Mouse (Mus musculus): ENCODE results near the gene Cntnap2. TPM values are rescaled to one million over a fixed set of nuclear protein-coding genes. Genes with fewer than 3 reads are reported as not detected.

Gene Cntnap2
- polyA plus RNA-seq, 1 experiment from 2014 or later, result 27.2 TPM

DNA sequence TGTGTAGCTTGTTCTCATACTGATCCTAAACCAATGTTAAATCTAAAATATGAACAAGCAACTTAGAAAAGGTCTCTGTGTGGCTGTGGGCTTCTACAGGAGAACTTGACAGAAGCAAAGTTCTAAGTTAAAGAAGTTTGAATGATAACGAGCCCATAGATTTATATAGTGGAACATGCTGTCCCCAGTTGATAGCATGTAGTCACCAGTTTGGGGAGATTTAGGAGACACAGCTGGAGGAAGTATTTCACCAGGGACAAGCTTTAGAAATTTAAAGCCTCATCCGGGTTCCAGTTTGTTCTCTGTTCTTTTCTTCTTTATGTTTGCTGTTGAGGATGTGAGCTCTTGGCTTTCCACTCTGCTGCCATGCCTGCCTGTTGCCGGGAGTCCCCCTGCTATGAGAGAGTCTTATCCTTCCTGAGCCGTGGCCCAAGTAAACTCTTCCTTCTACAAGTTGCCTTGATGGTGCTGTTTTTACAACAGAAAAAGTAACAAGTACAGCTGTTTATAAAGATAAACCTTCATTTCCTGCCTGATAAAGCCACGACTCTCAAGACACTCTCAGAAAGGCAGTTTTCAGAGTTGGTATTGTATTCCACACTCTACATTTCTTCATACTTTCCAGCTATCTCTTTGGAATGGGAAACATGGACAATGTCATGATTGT, 2264.1 kb downstream of the Cntnap2 start:
- H3K9me3 ChIP-seq, result no peaks in the 10 kb centered on the region
- H3K27ac ChIP-seq, result no peak overlapping the region
- no peaks in the 10 kb centered on the region for H3K27me3 ChIP-seq (replicated peaks)
- 73% methylated on average over 5 of the region's 5 CpGs for WGBS
- no peaks in the 10 kb centered on the region for H3K36me3 ChIP-seq
- H3K9ac ChIP-seq, result no peak overlapping the region
- no peak for ATAC-seq (ENCODE audit: low FRiP score, low read depth)
- H3K4me2 ChIP-seq (replicated peaks), result no peak overlapping the region
- H3K4me3 ChIP-seq, result no peak overlapping the region
- 0 out of 2 replicates have a peak, but pooled peaks cover 5% of the 10 kb centered on the region for H3K4me1 ChIP-seq

DNA sequence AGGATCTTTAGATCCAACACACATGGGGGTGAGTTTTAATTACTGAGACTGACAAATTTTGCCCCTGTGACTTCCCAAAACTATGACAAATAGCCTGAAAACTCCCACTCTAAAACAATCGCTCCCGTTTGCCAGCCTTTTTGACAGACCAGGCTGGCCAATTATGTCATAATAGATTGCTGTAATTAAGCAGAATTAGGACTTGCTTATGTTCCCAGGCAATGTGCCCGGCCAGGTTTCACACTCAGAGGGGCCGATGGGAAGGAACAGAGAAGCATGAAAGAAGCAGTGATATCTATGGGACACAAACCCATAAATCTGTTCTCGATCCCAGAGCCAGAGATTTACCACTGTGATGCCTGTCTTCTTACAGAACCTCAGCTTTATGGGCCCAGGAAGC, 2264.7 kb downstream of the Cntnap2 start:
- H3K36me3 ChIP-seq, result no peaks in the 10 kb centered on the region
- ATAC-seq (ENCODE audit: low FRiP score, low read depth), result no peak
- H3K9me3 ChIP-seq, result no peaks in the 10 kb centered on the region
- H3K9ac ChIP-seq, result no peak overlapping the region
- no peak overlapping the region for H3K4me3 ChIP-seq
- 0 out of 2 replicates have a peak, but pooled peaks cover 1% of the 10 kb centered on the region for H3K4me1 ChIP-seq
- H3K27ac ChIP-seq, result no peak overlapping the region
- WGBS, result 51% methylated on average over 5 of the region's 5 CpGs
- no peaks in the 10 kb centered on the region for H3K27me3 ChIP-seq (replicated peaks)
- no peak overlapping the region for H3K4me2 ChIP-seq (replicated peaks)

DNA sequence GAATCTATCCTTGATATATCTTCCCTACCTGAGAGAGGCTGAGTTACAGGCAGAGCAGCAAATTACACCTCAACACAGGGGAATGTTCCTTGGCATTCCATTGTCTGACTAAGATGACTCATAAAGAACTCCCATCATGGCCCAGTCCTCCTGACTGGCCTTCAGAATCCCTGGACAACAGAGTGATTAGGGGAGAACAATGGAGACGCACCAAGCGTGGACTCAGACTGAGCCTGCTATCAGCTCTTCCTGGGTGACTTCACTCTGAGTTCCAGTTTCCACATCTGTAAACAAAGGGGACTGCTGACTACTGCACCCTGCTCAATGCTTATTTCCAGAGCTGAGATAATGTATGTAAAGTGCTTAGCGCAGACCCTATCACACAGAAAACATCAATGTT, 2269.1 kb downstream of the Cntnap2 start:
- H3K4me2 ChIP-seq (replicated peaks), result no peak overlapping the region
- H3K4me3 ChIP-seq, result no peak overlapping the region
- ATAC-seq (ENCODE audit: low FRiP score, low read depth), result no peak
- no peak overlapping the region for H3K27ac ChIP-seq
- H3K27me3 ChIP-seq (replicated peaks), result no peaks in the 10 kb centered on the region
- WGBS, result 83% methylated on average over 3 of the region's 3 CpGs
- H3K9me3 ChIP-seq, result no peaks in the 10 kb centered on the region
- no peaks in the 10 kb centered on the region for H3K4me1 ChIP-seq
- no peak overlapping the region for H3K9ac ChIP-seq
- no peaks in the 10 kb centered on the region for H3K36me3 ChIP-seq

DNA sequence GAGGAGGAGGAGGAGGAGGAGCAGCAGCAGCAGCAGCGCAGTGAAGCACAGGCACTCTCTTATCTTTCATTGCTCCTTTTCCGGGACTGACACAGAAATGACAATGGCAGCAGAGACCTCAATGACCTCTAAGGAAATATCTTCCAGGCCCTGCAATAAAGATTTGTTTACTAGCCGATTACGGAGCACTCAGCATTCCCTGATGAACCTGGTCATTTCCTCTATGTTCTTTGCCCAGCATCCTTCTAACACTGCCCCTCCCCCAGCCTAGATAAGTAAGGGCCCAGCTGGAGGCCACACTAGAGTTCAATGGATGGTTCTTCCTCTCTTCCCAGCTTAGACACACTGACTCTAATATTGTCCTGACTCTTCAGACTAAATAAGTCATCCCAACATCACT, 2270.1 kb downstream of the Cntnap2 start:
- 22% methylated on average over 4 of the region's 4 CpGs for WGBS
- no peak overlapping the region for H3K4me3 ChIP-seq
- ATAC-seq (ENCODE audit: low FRiP score, low read depth), result no peak

DNA sequence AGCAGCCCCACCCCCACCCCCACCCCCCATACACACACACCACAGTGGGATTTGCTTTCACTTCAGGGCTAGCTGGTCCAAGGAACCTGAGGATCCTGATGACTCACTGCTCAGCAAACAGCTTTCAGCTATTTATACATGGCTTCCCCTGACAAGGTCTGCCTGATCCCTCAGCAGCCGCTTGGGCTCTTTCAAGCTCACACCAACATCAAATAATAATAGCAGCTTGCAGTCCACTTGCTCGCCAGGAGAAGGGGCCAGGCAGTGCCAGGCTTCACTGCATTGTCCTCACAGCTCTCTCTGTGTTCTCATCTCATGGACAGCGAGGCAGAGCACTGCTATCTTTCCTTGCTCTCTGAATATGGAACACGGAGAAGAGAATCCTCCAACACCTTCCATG, 2273.9 kb downstream of the Cntnap2 start:
- no peaks in the 10 kb centered on the region for H3K9me3 ChIP-seq
- no peak overlapping the region for H3K4me2 ChIP-seq (replicated peaks)
- 61% methylated on average over 4 of the region's 4 CpGs for WGBS
- H3K4me1 ChIP-seq, result no peaks in the 10 kb centered on the region
- H3K36me3 ChIP-seq, result no peaks in the 10 kb centered on the region
- no peak overlapping the region for H3K9ac ChIP-seq
- ATAC-seq (ENCODE audit: low FRiP score, low read depth), result no peak
- no peak overlapping the region for H3K4me3 ChIP-seq
- H3K27me3 ChIP-seq (replicated peaks), result no peaks in the 10 kb centered on the region
- H3K27ac ChIP-seq, result no peak overlapping the region

More for the DNA sequence above, 2270.1 kb downstream of the Cntnap2 start:
- Histone ChIP-seq H3K36me3 (no peaks in the 10 kb centered on the region), H3K9me3 (no peaks in the 10 kb centered on the region), H3K9ac (no peak overlapping the region), H3K27me3 (replicated peaks) (no peaks in the 10 kb centered on the region), H3K4me1 (no peaks in the 10 kb centered on the region), H3K4me2 (replicated peaks) (no peak overlapping the region), H3K27ac (no peak overlapping the region)

DNA sequence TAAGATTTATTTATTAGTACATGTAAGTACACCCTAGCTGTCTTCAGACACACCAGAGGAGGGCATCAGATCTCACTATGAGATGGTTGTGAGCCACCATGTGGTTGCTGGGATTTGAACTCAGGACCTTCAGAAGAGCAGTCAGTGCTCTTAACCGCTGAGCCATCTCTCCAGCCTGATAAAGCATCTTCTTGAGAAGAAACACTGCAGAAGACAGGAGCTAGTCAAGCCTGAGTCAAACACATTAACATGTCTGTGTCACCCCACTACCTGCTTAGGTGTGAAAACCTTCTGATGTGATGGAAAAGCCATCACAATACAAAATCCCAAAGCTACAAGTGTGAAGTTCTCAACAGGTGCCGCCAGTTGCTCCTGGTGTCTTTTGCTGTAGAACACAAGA, 2275.2 kb downstream of the Cntnap2 start:
- H3K4me3 ChIP-seq, result no peak overlapping the region
- 91% methylated on average over 2 of the region's 2 CpGs for WGBS
- H3K27me3 ChIP-seq (replicated peaks), result no peaks in the 10 kb centered on the region
- H3K9me3 ChIP-seq, result no peaks in the 10 kb centered on the region
- ATAC-seq (ENCODE audit: low FRiP score, low read depth), result no peak
- H3K27ac ChIP-seq, result no peak overlapping the region
- H3K4me1 ChIP-seq, result no peaks in the 10 kb centered on the region
- no peak overlapping the region for H3K4me2 ChIP-seq (replicated peaks)
- no peaks in the 10 kb centered on the region for H3K36me3 ChIP-seq
- no peak overlapping the region for H3K9ac ChIP-seq

DNA sequence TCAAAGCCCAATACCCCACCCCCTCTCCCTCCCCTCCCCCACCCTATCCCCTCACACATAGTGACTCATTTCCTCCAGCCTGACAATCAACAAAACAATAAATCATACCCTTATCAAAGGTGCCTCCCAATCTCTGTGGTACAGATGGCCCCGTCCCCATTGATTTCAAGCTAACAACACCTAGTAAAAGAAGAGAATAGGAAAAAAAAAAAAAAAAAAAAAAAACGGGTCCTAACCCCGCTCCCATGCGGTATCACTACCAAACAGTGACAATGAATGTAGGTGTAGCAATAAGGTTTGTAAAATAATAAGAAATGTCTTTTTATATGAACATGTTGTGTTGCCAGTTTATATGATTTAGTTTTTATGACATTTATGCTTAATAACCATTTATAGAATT, 2278.1 kb downstream of the Cntnap2 start:
- Histone ChIP-seq H3K27ac (no peak overlapping the region), H3K9me3 (no peaks in the 10 kb centered on the region), H3K4me1 (no peaks in the 10 kb centered on the region), H3K4me2 (replicated peaks) (no peak overlapping the region), H3K9ac (no peak overlapping the region), H3K27me3 (replicated peaks) (no peaks in the 10 kb centered on the region), H3K4me3 (no peak overlapping the region), H3K36me3 (no peaks in the 10 kb centered on the region)
- ATAC-seq (ENCODE audit: low FRiP score, low read depth), result no peak
- 78% methylated on average over 4 of the region's 4 CpGs for WGBS

DNA sequence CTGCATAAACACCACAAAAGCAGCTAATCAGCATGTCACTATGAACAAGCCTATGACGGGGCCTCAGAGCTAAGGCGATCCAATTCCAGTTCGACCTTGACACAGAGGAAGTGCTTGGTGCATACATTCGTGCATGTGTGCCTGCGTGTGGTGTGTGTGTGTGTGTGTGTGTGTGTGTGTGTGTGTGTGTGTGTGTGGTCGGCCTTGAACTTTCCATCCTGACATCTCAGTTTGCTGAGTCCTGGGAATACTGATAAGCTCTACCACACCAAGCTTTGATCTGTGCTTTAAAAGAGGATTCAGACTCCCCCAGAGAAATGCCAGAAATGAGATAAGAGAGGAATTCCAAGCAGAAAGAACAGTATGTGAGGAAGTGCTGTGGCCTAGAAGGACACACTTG, 2279.0 kb downstream of the Cntnap2 start:
- Histone ChIP-seq H3K36me3 (no peaks in the 10 kb centered on the region), H3K4me1 (no peaks in the 10 kb centered on the region), H3K27me3 (replicated peaks) (no peaks in the 10 kb centered on the region), H3K9ac (no peak overlapping the region), H3K4me3 (no peak overlapping the region), H3K4me2 (replicated peaks) (no peak overlapping the region), H3K9me3 (no peaks in the 10 kb centered on the region), H3K27ac (no peak overlapping the region)
- WGBS, result 78% methylated on average over 6 of the region's 6 CpGs
- ATAC-seq (ENCODE audit: low FRiP score, low read depth), result no peak

DNA sequence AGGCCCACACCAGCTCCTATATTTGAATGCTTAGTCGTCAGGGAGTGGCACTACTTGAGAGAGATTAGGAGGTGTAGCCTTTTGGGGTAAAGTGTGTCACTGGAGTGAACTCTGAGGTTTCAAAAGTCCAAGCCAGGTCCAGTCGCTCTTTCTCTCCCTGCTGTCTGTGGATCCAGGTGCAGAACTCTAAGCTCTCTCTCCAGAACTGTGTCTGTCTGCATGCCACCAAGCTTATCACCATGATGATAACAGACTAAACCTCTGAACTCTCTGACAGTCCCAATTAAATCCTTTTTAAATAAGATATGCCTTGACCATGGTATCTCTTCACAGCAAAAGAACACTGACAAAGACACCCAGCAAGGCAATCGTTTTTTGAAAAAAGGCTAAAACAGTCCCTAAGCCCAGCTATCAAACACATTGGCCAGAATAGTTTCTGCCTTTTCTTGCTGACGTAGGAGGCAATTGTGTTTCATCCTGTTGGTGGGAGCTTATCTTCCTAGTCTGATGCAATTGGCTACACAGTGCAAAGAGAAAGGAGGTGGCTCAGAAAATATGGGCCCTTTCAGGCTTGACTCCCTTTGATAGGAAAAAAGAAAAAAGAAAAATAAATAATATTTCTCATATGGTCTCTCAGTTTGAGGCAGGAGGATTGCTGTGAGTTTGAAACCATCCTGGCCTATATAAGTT, 2281.8 kb downstream of the Cntnap2 start:
- Histone ChIP-seq H3K36me3 (no peaks in the 10 kb centered on the region), H3K4me2 (replicated peaks) (no peak overlapping the region), H3K4me3 (no peak overlapping the region), H3K27me3 (replicated peaks) (no peaks in the 10 kb centered on the region), H3K4me1 (no peaks in the 10 kb centered on the region), H3K9me3 (no peaks in the 10 kb centered on the region), H3K27ac (no peak overlapping the region), H3K9ac (no peak overlapping the region)
- ATAC-seq (ENCODE audit: low FRiP score, low read depth), result no peak
- WGBS, result 77% methylated on average over 4 of the region's 4 CpGs

DNA sequence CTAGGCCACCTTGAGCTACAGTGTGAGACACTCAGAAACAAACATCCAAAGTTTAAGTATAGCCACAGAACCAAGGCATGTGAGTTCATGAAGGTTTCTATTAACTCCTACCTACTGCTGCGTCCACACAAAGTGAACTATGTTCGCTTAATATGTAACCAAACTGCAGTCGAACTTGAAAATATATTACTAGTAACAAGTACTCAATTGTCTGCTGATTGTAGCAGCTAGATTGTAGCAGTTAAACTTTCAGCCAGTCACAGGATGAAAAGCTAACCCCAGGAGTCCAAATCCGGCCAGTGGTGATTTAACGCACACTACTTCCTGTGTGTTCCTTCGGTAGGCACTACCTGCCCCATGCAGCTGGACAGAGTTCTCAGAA, 2282.3 kb downstream of the Cntnap2 start:
- no peak overlapping the region for H3K4me2 ChIP-seq (replicated peaks)
- no peak for ATAC-seq (ENCODE audit: low FRiP score, low read depth)
- no peak overlapping the region for H3K4me3 ChIP-seq
- H3K27ac ChIP-seq, result no peak overlapping the region
- no peak overlapping the region for H3K9ac ChIP-seq
- H3K27me3 ChIP-seq (replicated peaks), result no peaks in the 10 kb centered on the region
- H3K36me3 ChIP-seq, result no peaks in the 10 kb centered on the region
- no peaks in the 10 kb centered on the region for H3K9me3 ChIP-seq
- H3K4me1 ChIP-seq, result no peaks in the 10 kb centered on the region
- 44% methylated on average over 6 of the region's 6 CpGs for WGBS

DNA sequence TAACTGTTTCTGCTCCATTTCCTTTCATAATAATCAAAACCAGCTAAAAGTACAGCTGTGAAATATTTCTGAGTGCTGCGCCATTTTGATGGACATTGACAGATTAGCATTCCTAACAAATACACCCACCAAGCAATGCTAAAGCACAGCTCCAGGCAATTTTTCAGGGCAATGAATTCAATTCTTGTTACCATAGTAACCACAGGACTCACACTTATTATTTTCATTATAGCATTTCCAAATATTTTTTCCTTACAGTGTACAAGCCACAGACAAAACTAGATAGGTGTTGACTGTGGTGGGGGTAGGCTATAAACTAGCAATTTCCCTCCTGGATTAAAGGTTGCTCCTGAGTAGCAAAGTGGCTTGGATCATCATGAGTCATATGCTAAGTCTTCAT, 2284.1 kb downstream of the Cntnap2 start:
- Histone ChIP-seq H3K4me2 (replicated peaks) (no peak overlapping the region), H3K4me3 (no peak overlapping the region), H3K27ac (no peak overlapping the region), H3K36me3 (no peaks in the 10 kb centered on the region), H3K9me3 (no peaks in the 10 kb centered on the region), H3K9ac (no peak overlapping the region), H3K27me3 (replicated peaks) (no peaks in the 10 kb centered on the region), H3K4me1 (no peaks in the 10 kb centered on the region)
- no peak for ATAC-seq (ENCODE audit: low FRiP score, low read depth)
- WGBS, result 83% methylated on average over 1 of the region's 1 CpGs

DNA sequence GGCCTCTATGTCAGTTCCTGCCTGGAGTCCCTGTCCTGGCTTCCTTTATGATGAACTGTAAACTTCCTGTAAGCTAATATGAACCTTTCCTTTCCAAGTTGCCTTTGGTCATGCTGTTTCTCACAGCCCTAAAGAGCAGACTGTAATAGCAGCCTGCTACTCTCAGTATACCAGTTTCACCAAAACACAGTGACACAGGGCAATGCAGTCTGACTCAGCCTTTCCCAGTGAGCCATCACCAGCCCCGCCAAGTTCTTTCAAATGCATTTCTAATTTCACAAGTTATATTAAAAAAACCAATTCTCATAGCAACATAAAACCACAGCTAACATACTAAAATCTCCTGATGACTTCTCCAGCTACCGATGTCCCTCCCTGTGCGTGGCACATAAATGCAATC, 2285.5 kb downstream of the Cntnap2 start:
- H3K4me1 ChIP-seq, result no peaks in the 10 kb centered on the region
- no peaks in the 10 kb centered on the region for H3K9me3 ChIP-seq
- H3K4me2 ChIP-seq (replicated peaks), result no peak overlapping the region
- no peaks in the 10 kb centered on the region for H3K27me3 ChIP-seq (replicated peaks)
- no peak overlapping the region for H3K9ac ChIP-seq
- no peak for ATAC-seq (ENCODE audit: low FRiP score, low read depth)
- H3K4me3 ChIP-seq, result no peak overlapping the region
- WGBS, result 87% methylated on average over 3 of the region's 3 CpGs
- H3K27ac ChIP-seq, result no peak overlapping the region
- H3K36me3 ChIP-seq, result no peaks in the 10 kb centered on the region

DNA sequence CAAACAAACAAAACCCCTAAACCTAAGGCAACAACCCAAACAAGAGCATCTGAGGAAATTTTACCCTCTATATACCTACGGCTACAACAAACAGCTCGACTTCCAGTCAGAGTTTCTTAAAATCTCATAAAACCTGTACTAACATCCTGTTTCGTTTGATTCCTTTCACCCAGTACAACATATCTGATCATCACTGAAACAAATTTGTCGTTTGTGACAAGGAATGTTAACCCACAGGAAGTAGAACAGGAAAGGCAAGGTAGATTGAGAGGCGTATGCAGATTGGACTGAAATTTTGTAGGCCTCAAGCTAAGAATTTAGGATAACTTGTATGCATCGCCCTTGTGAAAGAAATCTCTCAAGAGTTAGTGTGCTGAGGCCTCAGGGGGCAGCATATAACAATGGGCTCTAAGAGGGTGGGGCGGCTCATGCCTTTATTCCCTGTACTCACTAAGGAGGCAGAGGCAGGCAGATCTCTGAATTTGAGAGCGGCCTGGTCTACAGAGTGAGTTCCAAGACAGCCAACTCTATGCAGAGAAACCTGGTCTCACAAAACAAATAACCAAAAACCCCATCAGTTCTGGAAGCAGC, 2291.0 kb downstream of the Cntnap2 start:
- Histone ChIP-seq H3K27me3 (replicated peaks) (no peaks in the 10 kb centered on the region), H3K36me3 (no peaks in the 10 kb centered on the region), H3K27ac (no peak overlapping the region), H3K4me2 (replicated peaks) (no peak overlapping the region), H3K4me3 (no peak overlapping the region), H3K4me1 (no peaks in the 10 kb centered on the region), H3K9ac (no peak overlapping the region), H3K9me3 (no peaks in the 10 kb centered on the region)
- no peak for ATAC-seq (ENCODE audit: low FRiP score, low read depth)
- 93% methylated on average over 8 of the region's 8 CpGs for WGBS
